Mouse (Mus musculus) thymus, adult 2 months (tissue): ENCODE measurements at regions not wholly inside any gene's neighbourhood (a gene's known extent, or its start where the extent isn't known, plus 50 kb on each side); places are given as distances from the start of the nearest gene placed in this dataset.

Experiments
- DNase-seq: peaks from one replicate; pipeline ENCODE4 v3.0.0; 2021
- H3K27ac ChIP-seq: fragments of 200-500 bp; 2 replicates; pipeline ENCODE4 v1.5.1; 2012; ENCODE audit warnings: low read length, control low read depth; ENCODE audit not compliant: control insufficient read depth, insufficient read depth
- H3K27me3 ChIP-seq: fragments of 200-500 bp; 2 replicates; pipeline ENCODE4 v1.6.1; 2012; ENCODE audit warnings: mild to moderate bottlenecking, low read length, moderate library complexity, mixed read lengths; ENCODE audit not compliant: control insufficient read depth, insufficient read depth
- H3K36me3 ChIP-seq: fragments of 200-500 bp; 2 replicates; pipeline ENCODE4 v1.6.1; 2012; ENCODE audit warnings: mild to moderate bottlenecking, low read length, moderate library complexity; ENCODE audit not compliant: control insufficient read depth, insufficient read depth
- H3K4me1 ChIP-seq: fragments of 200-500 bp; replicated peaks from 2 replicates; pipeline ENCODE4 v1.6.1; 2012; ENCODE audit warnings: low read length; ENCODE audit not compliant: control insufficient read depth, insufficient read depth
- H3K4me3 ChIP-seq: fragments of 200-500 bp; 2 replicates; pipeline ENCODE4 v1.5.1; 2012; ENCODE audit warnings: mild to moderate bottlenecking, low read length, control low read depth, moderate library complexity; ENCODE audit not compliant: control insufficient read depth, insufficient read depth
- CTCF ChIP-seq: fragments of 200-500 bp; IDR thresholded peaks from 2 replicates; pipeline ENCODE4 v1.5.1; 2012; ENCODE audit warnings: mild to moderate bottlenecking, control low read depth, low read length, moderate library complexity, borderline replicate concordance; ENCODE audit not compliant: control insufficient read depth, poor library complexity, insufficient read depth; ENCODE audit errors: extremely low read depth
- POLR2A ChIP-seq: fragments of 200-500 bp; IDR thresholded peaks from 2 replicates; pipeline ENCODE4 v1.6.1; 2012; ENCODE audit warnings: mild to moderate bottlenecking, low read length, control low read depth, moderate library complexity; ENCODE audit not compliant: control insufficient read depth, poor library complexity, insufficient read depth; ENCODE audit errors: extremely low read depth
- WGBS: fragments of 180-500 bp; shearing (Covaris S2); methylation state at CpG from one replicate; pipeline ENCODE4 v1.1.7; 2018; 5-methylcytosine and 5-hydroxymethylcytosine counted together

GRCm38 (mm10) chr12:69501783-69502705 is 80.8 kb downstream of the Vcpkmt start:
- peaks cover 34% of the 10 kb centered on the region for H3K4me1 ChIP-seq

GRCm38 (mm10) chr12:69501346-69501730 is 81.5 kb downstream of the Vcpkmt start:
- H3K4me1 ChIP-seq: peaks cover 34% of the 10 kb centered on the region
- 19% methylated on average over 2 of the region's 2 CpGs for WGBS
- DNase-seq: no peak
- no peaks in the 10 kb centered on the region for H3K36me3 ChIP-seq
- peak overlapping the region; percentile 92 for H3K27ac ChIP-seq
- H3K4me3 ChIP-seq: no peak overlapping the region
- no peaks in the 10 kb centered on the region for H3K27me3 ChIP-seq
- TF ChIP-seq POLR2A (no peak), CTCF (no peak)

More at GRCm38 (mm10) chr12:69501783-69502705, 80.8 kb downstream of the Vcpkmt start:
- H3K4me3 ChIP-seq: peak overlapping the region; percentile 10; the same call in 1 of the 2 replicates
- no peak for TF ChIP-seq CTCF
- TF ChIP-seq POLR2A: 0 out of 2 replicates have a peak, but pooled peaks have one; percentile 7
- H3K27ac ChIP-seq: peak overlapping the region; percentile 92
- H3K27me3 ChIP-seq: no peaks in the 10 kb centered on the region
- DNase-seq: peak; percentile 68
- H3K36me3 ChIP-seq: no peaks in the 10 kb centered on the region
- WGBS: 9% methylated on average over 20 of the region's 20 CpGs

- no peak for TF ChIP-seq POLR2A
- TF ChIP-seq CTCF: no peak
- Histone ChIP-seq H3K27ac (peak overlapping the region; percentile 92), H3K4me3 (no peak overlapping the region), H3K27me3 (no peaks in the 10 kb centered on the region), H3K36me3 (no peaks in the 10 kb centered on the region), H3K4me1 (peaks cover 34% of the 10 kb centered on the region)
- WGBS: 64% methylated on average over 15 of the region's 15 CpGs
- DNase-seq: peak; percentile 8
Observed at GRCm38 (mm10) chr12:69500600-69501345, 82.1 kb downstream of the Vcpkmt start.

GRCm38 (mm10) chr12:69497121-69497520 is 85.7 kb downstream of the Vcpkmt start:
- Histone ChIP-seq H3K27me3 (no peaks in the 10 kb centered on the region), H3K27ac (no peak overlapping the region), H3K4me1 (peaks cover 24% of the 10 kb centered on the region), H3K36me3 (no peaks in the 10 kb centered on the region), H3K4me3 (no peak overlapping the region)
- 67% methylated on average over 7 of the region's 7 CpGs for WGBS
- TF ChIP-seq CTCF: no peak
- TF ChIP-seq POLR2A: no peak
- no peak for DNase-seq

GRCm38 (mm10) chr12:69496341-69496904 is 86.4 kb downstream of the Vcpkmt start:
- no peak overlapping the region for H3K27ac ChIP-seq
- 85% methylated on average over 6 of the region's 6 CpGs for WGBS
- TF ChIP-seq POLR2A (no peak), CTCF (no peak)
- H3K4me1 ChIP-seq: peaks cover 17% of the 10 kb centered on the region
- DNase-seq: no peak
- no peak overlapping the region for H3K4me3 ChIP-seq
- no peaks in the 10 kb centered on the region for H3K27me3 ChIP-seq
- H3K36me3 ChIP-seq: no peaks in the 10 kb centered on the region

GRCm38 (mm10) chr12:69495776-69496175 is 87.1 kb downstream of the Vcpkmt start:
- 44% methylated on average over 5 of the region's 5 CpGs for WGBS
- no peak for TF ChIP-seq CTCF
- TF ChIP-seq POLR2A: no peak
- no peak overlapping the region for H3K4me3 ChIP-seq
- no peak overlapping the region for H3K27ac ChIP-seq
- no peaks in the 10 kb centered on the region for H3K36me3 ChIP-seq
- DNase-seq: no peak
- no peaks in the 10 kb centered on the region for H3K27me3 ChIP-seq
- peaks cover 11% of the 10 kb centered on the region for H3K4me1 ChIP-seq
